Mouse (Mus musculus) brain, embryonic 14.5 days (tissue): Measurements from ENCODE around the gene Fam221b. TPM values are rescaled to one million over a fixed set of nuclear protein-coding genes. Genes with fewer than 3 reads are reported as not detected.

Experiments
- DNase-seq: peaks from one replicate; pipeline ENCODE4 v3.0.0-alpha.2; 2011; ENCODE audit warnings: low read depth
- CTCF ChIP-seq: fragments of 200-500 bp; IDR thresholded peaks from 2 replicates; pipeline ENCODE4 v1.5.1; 2012; ENCODE audit warnings: inconsistent platforms, mild to moderate bottlenecking, moderate library complexity, borderline replicate concordance; ENCODE audit not compliant: insufficient read depth, insufficient read length; ENCODE audit errors: extremely low read depth
- POLR2A ChIP-seq: fragments of 200-500 bp; IDR thresholded peaks from 2 replicates; pipeline ENCODE4 v1.6.1; 2012; ENCODE audit warnings: mild to moderate bottlenecking, inconsistent platforms, borderline replicate concordance; ENCODE audit not compliant: poor library complexity, insufficient read depth, insufficient read length, severe bottlenecking; ENCODE audit errors: extremely low read depth
- polyA plus RNA-seq: library from polyadenylated mRNA; depleted of rRNA; stranded (reverse); fragments of >200 nt; gene quantifications from 2 replicates; pipeline ENCODE4 v1.2.3, GENCODE M21; 2012

Gene Fam221b
- polyA plus RNA-seq, 1 experiment = 0.34 TPM

DNA sequence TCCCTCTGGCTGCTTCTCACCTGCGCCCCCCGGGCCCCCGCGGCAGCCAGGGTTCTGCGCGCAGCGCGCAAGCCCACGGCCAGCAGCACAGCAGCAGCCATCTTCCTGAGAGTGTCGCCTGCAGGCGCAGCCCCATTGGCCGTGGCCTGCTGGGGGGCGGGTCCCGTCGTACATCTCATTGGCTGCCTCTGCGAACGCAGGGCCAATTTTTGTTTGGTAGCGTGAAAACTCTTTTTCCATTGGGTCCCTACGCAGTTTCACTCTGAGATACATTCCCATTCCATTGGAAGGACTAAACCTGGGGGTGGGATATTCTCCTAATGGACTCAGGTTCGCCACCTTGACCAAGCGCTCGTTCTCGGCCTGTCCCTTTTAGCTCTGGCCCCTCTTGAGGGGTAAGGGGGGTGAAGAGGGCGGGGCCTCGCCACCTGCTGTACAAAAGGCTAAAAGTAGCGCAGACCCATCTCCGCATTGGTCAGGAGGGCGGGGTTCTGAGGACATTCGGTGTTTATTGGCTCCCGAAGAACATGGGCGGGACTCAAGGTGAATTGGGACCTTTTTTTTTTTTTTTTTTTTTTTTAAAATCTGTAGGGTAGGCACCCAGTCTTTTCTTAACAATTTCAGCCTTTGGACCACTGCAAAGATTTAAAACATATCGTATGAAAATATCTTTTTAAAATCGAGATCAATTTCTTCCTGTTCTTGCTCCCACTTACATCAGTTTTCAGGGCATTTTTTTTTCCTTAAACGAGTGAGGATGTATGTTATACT, 12.4 kb downstream of the Fam221b start, which contains the start of gene Hint2:
Hint2 (minus strand) TSS at position 128 of the 771 bp plus-strand sequence.
- peak; percentile 90 for TF ChIP-seq POLR2A
- TF ChIP-seq CTCF = 0 out of 2 replicates have a peak, but pooled peaks have one; percentile 4
- DNase-seq = peak; percentile 99

DNA sequence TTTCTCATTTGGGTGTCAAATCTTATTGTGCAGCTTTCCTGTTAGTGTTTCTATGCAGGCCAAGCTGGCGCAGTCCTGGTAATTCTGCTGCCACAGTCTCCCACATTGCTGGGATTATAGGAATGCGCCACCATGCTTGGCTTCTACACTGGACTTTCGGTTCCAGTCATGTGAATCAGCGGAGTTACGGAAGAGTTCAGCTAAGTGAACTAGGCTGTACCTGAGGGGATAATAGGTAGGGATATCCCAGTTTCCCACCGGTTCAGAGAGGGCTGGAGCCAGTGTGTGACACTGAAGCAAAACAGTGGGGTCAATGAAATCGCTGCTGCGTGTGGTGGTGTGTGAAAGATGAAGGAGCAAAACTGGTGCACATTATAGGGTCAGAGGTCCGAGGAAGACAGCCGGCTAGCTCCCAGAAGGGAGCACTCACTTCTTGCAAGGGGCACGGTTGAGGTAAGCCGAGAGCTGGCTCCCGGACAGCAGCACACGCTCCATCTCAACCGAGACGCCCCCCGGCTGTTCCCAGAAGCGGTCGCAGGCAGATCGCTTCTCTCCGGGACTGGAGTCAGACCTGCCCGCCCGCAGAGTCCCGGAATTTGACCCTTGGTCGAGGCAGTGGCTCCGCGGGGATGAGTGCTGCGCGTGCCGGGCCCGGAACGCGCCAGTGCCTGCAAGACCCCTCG, 13.1 kb downstream of the Fam221b start:
- TF ChIP-seq POLR2A (no peak), CTCF (no peak)
- no peak for DNase-seq

DNA sequence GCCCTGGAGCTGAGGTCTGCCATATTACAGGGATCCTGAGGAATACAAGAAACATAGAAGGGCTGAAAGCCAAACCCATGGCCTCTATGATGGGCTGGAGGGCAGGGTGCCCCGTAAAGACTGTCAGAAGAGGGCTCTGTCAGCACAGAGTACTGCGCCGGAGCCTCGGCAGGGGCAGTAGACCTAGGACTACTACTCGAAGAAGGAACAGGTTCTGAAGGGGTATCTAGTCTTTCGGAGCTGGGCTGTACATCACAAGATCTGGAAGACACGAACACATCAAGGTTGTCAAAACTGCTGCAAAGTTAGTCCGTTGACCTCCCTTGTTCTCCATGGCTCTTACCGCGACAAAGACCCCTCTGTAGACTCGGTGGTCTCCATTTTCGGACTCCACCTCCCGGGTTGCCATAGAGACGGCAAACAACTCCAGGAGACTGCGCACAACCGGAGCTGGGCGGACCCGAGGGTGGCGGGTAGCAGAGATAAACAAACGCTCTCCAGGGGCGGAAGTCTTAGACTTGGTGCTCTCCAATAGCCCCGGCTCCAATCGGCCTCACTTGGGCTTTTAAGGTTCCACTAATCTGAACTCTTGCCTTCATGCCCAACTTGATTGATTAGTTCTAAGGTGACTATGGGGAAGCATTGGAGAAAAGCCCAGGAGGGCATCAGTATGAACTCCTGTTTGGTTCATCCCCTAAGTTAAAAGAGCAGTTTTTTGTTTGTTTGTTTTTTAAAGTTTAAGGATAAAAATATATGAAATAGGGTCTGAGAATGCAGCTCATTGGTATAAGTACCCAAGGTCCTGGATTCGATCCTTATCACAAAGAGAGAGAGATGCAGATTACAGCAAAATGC, 15.6 kb downstream of the Fam221b start, which contains the start of gene Spag8:
Spag8 (minus strand) TSS at position 434 of the 855 bp plus-strand sequence.
- TF ChIP-seq CTCF (0 out of 2 replicates have a peak, but pooled peaks have one; percentile 4), POLR2A (no peak)
- peak; percentile 71 for DNase-seq

DNA sequence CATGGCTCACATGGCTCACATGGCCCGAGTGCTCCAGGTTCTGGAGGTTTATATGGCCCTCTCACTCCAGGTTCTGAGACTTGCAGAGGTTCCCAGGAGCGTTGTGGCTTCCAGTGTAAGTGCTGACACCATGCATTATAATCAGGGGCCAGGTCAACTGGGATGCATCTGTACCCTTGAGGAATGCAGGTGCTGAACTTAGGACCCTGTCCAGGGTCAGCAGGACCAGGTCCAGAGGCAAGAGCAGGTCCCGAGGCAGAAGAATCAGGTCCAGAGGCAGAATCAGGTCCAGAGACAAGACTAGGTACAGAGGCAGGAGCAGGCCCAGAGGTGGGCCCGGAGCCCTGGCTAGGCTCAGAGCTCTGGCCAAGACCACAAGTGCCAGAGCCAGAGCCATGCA, 16.2 kb downstream of the Fam221b start:
- TF ChIP-seq CTCF (no peak), POLR2A (no peak)
- DNase-seq = no peak

DNA sequence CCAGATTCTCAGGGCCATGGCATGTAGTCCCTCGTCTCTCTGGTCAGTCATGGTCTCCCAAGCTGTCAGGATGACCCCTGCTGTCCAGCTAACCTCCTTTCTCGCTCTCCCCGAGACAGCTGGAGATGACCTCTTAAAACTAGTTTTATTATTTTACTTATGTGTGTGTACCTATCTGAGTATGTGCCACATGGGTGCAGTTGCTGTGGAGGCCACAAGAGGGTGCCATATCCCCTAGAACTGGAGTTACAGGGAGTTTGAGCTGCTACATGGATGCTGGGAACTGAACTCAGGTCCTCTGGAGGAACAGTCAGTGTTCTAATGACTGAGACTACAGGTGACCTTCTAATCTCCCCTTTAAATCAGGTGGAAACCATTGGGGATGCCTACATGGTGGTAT, 19.2 kb downstream of the Fam221b start:
- DNase-seq = no peak
- TF ChIP-seq CTCF (peak; percentile 31; the same call in 1 of the 2 replicates), POLR2A (no peak)

DNA sequence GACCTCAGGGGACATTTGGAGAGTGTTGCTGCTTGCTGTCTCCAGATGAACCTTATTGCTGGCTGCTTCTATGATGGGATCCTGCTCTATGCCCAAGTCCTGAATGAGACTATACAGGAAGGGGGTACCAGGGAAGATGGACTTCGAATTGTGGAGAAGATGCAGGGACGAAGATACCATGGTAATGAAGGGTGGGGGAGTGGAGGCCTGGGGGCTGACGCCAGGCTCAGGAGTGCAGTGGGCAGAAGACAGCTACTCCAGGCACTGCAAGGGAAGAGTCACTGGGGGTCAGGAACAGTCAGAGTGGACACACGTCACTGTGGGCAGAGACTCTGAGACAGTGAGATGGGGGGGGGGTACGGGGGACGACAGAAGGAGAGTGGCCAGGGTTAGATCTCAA, 28.5 kb downstream of the Fam221b start:
- TF ChIP-seq CTCF = no peak
- no peak for TF ChIP-seq POLR2A
- no peak for DNase-seq

DNA sequence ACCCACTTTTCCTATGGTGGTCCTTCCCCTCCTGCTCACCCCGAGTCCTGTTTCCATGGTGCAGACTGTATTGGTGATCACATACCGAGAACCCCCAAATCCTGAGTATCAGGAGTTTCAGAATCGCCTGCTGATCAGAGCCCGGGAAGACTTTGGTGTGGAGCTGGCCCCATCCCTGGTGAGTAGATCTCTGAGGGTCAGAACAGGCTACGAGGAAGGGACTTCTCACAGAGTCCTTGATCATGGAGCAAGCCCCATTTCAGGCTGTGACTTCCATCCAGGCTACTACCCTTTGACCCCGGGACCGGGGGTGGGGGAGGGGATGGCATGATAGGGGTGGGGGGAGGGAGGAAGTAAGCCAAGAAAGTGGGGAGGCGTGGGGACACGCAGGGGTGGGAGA, 28.9 kb downstream of the Fam221b start:
- no peak for TF ChIP-seq POLR2A
- no peak for TF ChIP-seq CTCF
- DNase-seq = no peak

DNA sequence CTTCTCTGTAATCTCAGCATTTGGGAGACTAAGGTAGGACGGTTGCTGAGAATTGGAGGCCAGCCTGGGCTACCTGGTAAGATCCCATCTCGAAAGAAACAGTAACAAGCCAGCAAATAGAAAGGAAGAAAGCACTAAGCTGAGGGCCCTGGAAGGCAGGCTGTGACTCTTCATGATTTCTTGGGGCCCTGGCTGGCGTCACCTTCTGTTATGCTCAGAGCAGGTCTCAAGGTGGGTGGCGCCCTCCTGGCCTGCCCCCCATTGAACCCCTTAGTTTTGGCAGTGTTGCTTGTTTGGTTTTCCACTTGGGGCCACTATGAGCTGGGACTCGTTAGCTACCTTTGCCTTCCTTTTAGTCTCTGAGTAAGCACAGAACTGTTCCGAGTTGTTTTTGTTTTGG, 32.2 kb downstream of the Fam221b start:
- no peak for TF ChIP-seq CTCF
- TF ChIP-seq POLR2A = no peak
- no peak for DNase-seq

DNA sequence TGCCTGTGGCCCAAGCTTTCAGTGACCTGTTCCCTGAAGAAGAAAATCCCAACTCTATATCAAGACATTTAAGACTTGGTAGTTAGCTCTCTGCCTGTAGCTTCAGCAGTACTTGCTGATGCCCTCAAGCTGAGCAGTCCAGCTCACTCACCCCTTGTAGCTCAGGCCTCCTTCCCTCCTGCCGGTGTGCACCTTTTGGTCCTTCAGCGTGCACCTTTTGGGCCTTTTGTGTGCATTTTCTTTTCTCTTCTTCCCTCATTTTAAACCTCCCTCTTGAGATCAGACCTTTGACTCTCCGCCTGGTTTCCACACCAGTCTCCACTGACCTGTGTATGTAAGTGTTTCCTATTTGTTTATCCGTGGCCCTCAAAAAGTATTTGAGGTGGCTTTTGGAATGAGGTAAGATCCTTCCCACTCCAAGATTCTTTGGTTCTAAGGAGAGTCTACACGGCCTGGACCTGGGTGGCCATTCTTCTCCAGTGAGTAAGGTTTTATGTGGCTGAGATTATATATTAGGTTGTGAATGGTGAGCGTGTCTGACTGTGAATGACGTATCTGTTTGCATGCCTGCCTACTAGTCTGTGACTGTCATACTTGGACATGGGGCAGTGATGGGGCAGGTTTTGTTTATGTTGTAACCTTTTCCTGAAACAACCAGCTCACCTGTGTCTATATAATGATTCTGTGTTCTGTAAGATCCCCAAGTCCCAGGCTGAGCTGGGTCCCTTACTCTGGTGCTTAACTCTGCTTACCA, 34.1 kb downstream of the Fam221b start:
- DNase-seq = no peak
- no peak for TF ChIP-seq CTCF
- TF ChIP-seq POLR2A = no peak

DNA sequence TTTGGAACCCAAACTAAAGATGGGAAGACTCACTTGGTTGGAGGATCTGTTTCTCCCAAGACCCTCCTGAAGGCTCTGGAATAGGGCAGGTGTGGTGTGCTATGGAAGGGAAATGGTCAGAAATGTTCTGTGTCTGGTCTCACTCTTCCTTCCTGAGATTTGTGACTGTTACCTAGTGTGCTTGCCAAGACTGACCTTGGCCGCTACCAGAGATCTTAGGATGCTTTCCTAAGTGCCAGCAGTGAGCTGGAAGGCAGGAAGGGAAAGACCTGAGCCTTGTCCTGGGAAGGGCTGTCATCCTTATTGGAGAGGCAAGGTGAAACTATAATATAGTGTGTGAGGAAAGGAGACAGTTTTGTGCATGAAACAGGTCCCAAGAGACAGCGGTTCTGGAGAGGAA, 35.2 kb downstream of the Fam221b start:
- no peak for DNase-seq
- TF ChIP-seq CTCF (no peak), POLR2A (no peak)

DNA sequence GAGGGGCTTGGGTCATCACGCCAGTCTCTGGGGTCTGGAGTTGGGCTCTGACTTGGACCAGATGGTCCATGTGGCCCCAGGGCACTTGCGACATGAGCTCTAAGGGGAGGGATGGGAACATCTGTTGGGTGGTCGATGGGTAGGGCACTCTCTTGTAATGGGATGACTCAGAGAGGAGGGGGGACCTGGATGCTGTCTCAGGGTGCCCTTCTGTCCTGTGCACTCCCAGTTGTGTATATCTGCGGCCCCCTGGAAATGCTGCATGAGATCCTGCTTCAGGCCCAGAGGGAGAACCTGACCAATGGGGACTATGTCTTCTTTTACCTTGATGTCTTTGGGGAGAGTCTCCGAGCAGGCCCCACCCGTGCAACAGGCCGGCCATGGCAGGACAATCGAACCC, 35.6 kb downstream of the Fam221b start:
- peak; percentile 22 for DNase-seq
- TF ChIP-seq POLR2A (no peak), CTCF (no peak)
